Mouse (Mus musculus) myocyte (in vitro differentiated cells): ENCODE data around the gene Fbrsl1. TPM values are rescaled to one million over a fixed set of nuclear protein-coding genes. Genes with fewer than 3 reads are reported as not detected.

Experiments used
- H3K27me3 ChIP-seq: one replicate; pipeline ENCODE4 v1.6.1; 2011; ENCODE audit not compliant: control insufficient read depth, insufficient read depth, insufficient read length
- H3K36me3 ChIP-seq: one replicate; pipeline ENCODE4 v1.6.1; 2011; ENCODE audit not compliant: control insufficient read depth, insufficient read depth
- H3K4me2 ChIP-seq: one replicate; pipeline ENCODE4 v1.6.1; 2011; ENCODE audit warnings: low read depth, control low read depth
- H3K4me3 ChIP-seq: one replicate; pipeline ENCODE4 v1.5.1; 2011; ENCODE audit warnings: mild to moderate bottlenecking, control low read depth, moderate library complexity
- H3K79me2 ChIP-seq: one replicate; pipeline ENCODE4 v1.6.1; 2011; ENCODE audit not compliant: control insufficient read depth, insufficient read depth
- H3ac ChIP-seq: one replicate; pipeline ENCODE4 v1.6.1; 2011; ENCODE audit not compliant: control insufficient read depth, insufficient read length
- CEBPB ChIP-seq: IDR thresholded peaks from 2 replicates; pipeline ENCODE4 v1.6.1; 2011; ENCODE audit warnings: mild to moderate bottlenecking, moderate library complexity; ENCODE audit not compliant: poor library complexity, insufficient read depth, severe bottlenecking
- E2F4 ChIP-seq: IDR thresholded peaks from one replicate; pipeline ENCODE4 v1.6.1; 2011; ENCODE audit warnings: mild to moderate bottlenecking, control low read depth, moderate library complexity; ENCODE audit not compliant: insufficient read depth
- MAX ChIP-seq: IDR thresholded peaks from one replicate; pipeline ENCODE4 v1.6.1; 2011; ENCODE audit warnings: low read depth, mild to moderate bottlenecking, control low read depth
- MYOD1 ChIP-seq, 3 experiments: IDR thresholded peaks; one replicate each; pipeline ENCODE4 v1.6.1; 2011; ENCODE audit warnings: control low read depth in 2 of 3, low read depth in 2 of 3, mild to moderate bottlenecking in 2 of 3, moderate library complexity in 1 of 3; ENCODE audit not compliant: insufficient read length in 2 of 3, control insufficient read depth in 1 of 3
- MYOG ChIP-seq, 3 experiments: IDR thresholded peaks; one replicate each; pipeline ENCODE4 v1.6.1; 2011; ENCODE audit warnings: control low read depth in 2 of 3, low read depth in 2 of 3, mild to moderate bottlenecking in 2 of 3; ENCODE audit not compliant: insufficient read length in 2 of 3, control insufficient read depth in 1 of 3, insufficient read depth in 1 of 3
- POLR2A ChIP-seq: IDR thresholded peaks from one replicate; pipeline ENCODE4 v1.6.1; 2011; ENCODE audit warnings: low read depth, mild to moderate bottlenecking, control low read depth, moderate library complexity; ENCODE audit not compliant: insufficient read length
- POLR2AphosphoS2 ChIP-seq: IDR thresholded peaks from one replicate; pipeline ENCODE4 v1.6.1; 2011; ENCODE audit warnings: low read depth, control low read depth; ENCODE audit not compliant: insufficient read length
- REST ChIP-seq: IDR thresholded peaks from one replicate; pipeline ENCODE4 v1.6.1; 2011; ENCODE audit warnings: mild to moderate bottlenecking, control low read depth, moderate library complexity; ENCODE audit not compliant: insufficient read depth, insufficient read length
- SRF ChIP-seq: IDR thresholded peaks from one replicate; pipeline ENCODE4 v1.6.1; 2011; ENCODE audit warnings: low read depth; ENCODE audit not compliant: control insufficient read depth, insufficient read length
- TCF12 ChIP-seq: IDR thresholded peaks from one replicate; pipeline ENCODE4 v1.6.1; 2011; ENCODE audit warnings: mild to moderate bottlenecking, control low read depth; ENCODE audit not compliant: poor library complexity, insufficient read depth, severe bottlenecking
- TCF3 ChIP-seq: IDR thresholded peaks from one replicate; pipeline ENCODE4 v1.6.1; 2011; ENCODE audit warnings: low read depth, control low read depth; ENCODE audit not compliant: insufficient read length
- USF1 ChIP-seq: IDR thresholded peaks from one replicate; pipeline ENCODE4 v1.6.1; 2011; ENCODE audit warnings: low read depth, mild to moderate bottlenecking, control low read depth, moderate library complexity
- polyA plus RNA-seq: library from polyadenylated mRNA; unstranded; fragments of >200 nt; fragmentation: generic; extraction: Trizol; gene quantifications from one replicate; pipeline ENCODE4 v1.2.1, GENCODE M21; 2012; ENCODE audit warnings: missing spikeins

Fbrsl1 gene
- polyA plus RNA-seq: 19.0 TPM

GRCm38 (mm10) chr5:110448436-110449134 is at the start of gene Fbrsl1:
Gene Fbrsl1 (minus strand): TSS chr5:110448503.
- H3K27me3 ChIP-seq: no peaks in the 10 kb centered on the region
- peak within 1 kb of the TSS; percentile 96 for H3K4me2 ChIP-seq
- TF ChIP-seq POLR2AphosphoS2 (peak; percentile 92), REST (no peak), CEBPB (no peak), SRF (no peak), TCF3 (no peak), USF1 (no peak), E2F4 (no peak), MYOD1 (IDR thresholded peaks at IDR 0.05; ENCODE audit: control insufficient read depth in 1 of 3, insufficient read length in 2 of 3, low read depth in 2 of 3) (no peak), MAX (no peak), POLR2A (peak; percentile 97), MYOG (IDR thresholded peaks at IDR 0.05; ENCODE audit: control insufficient read depth in 1 of 3, insufficient read depth in 1 of 3, insufficient read length in 2 of 3, low read depth in 2 of 3) (peak in 1 of 3 experiments; percentile 8), TCF12 (no peak)
- H3K79me2 ChIP-seq: peaks cover 41% of the 10 kb centered on the region
- H3ac ChIP-seq: peak within 1 kb of the TSS; percentile 71
- no peaks in the 10 kb centered on the region for H3K36me3 ChIP-seq
- peak within 1 kb of the TSS; percentile 51 for H3K4me3 ChIP-seq

GRCm38 (mm10) chr5:110498071-110498470 is 49.8 kb upstream of the Fbrsl1 start:
- Histone ChIP-seq H3K4me2 (no peak overlapping the region), H3K4me3 (no peak overlapping the region), H3ac (no peak overlapping the region), H3K79me2 (no peaks in the 10 kb centered on the region), H3K36me3 (no peaks in the 10 kb centered on the region), H3K27me3 (peaks cover 43% of the 10 kb centered on the region)
- TF ChIP-seq CEBPB (no peak), SRF (no peak), TCF3 (no peak), MYOD1 (IDR thresholded peaks at IDR 0.05; ENCODE audit: control insufficient read depth in 1 of 3, insufficient read length in 2 of 3, low read depth in 2 of 3) (no peak), POLR2AphosphoS2 (no peak), POLR2A (no peak), REST (no peak), USF1 (no peak), MAX (no peak), MYOG (IDR thresholded peaks at IDR 0.05; ENCODE audit: control insufficient read depth in 1 of 3, insufficient read depth in 1 of 3, insufficient read length in 2 of 3, low read depth in 2 of 3) (no peak), E2F4 (no peak)

- peaks cover 49% of the 10 kb centered on the region for H3K27me3 ChIP-seq
- TF ChIP-seq MYOD1 (IDR thresholded peaks at IDR 0.05; ENCODE audit: control insufficient read depth in 1 of 3, insufficient read length in 2 of 3, low read depth in 2 of 3): no peak
- no peak for TF ChIP-seq POLR2A
- TF ChIP-seq E2F4: no peak
- no peak for TF ChIP-seq POLR2AphosphoS2
- TF ChIP-seq MYOG (IDR thresholded peaks at IDR 0.05; ENCODE audit: control insufficient read depth in 1 of 3, insufficient read depth in 1 of 3, insufficient read length in 2 of 3, low read depth in 2 of 3): no peak
- no peak for TF ChIP-seq CEBPB
- no peak for TF ChIP-seq TCF12
- no peak for TF ChIP-seq MAX
- no peak for TF ChIP-seq SRF
- TF ChIP-seq USF1: no peak
- TF ChIP-seq REST: no peak
- TF ChIP-seq TCF3: no peak
- no peak overlapping the region for H3K4me3 ChIP-seq
- no peak overlapping the region for H3K4me2 ChIP-seq
- H3ac ChIP-seq: no peak overlapping the region
- no peaks in the 10 kb centered on the region for H3K79me2 ChIP-seq
- no peaks in the 10 kb centered on the region for H3K36me3 ChIP-seq
These were observed 49.3 kb upstream of the Fbrsl1 start for GRCm38 (mm10) chr5:110497556-110497955.

GRCm38 (mm10) chr5:110495051-110495450 is 46.7 kb upstream of the Fbrsl1 start:
- Histone ChIP-seq H3K79me2 (no peaks in the 10 kb centered on the region), H3ac (no peak overlapping the region), H3K36me3 (no peaks in the 10 kb centered on the region), H3K4me3 (no peak overlapping the region), H3K27me3 (peaks cover 37% of the 10 kb centered on the region), H3K4me2 (no peak overlapping the region)
- TF ChIP-seq POLR2A (no peak), MYOD1 (IDR thresholded peaks at IDR 0.05; ENCODE audit: control insufficient read depth in 1 of 3, insufficient read length in 2 of 3, low read depth in 2 of 3) (no peak), REST (no peak), TCF12 (no peak), E2F4 (no peak), CEBPB (no peak), POLR2AphosphoS2 (no peak), USF1 (no peak), MYOG (IDR thresholded peaks at IDR 0.05; ENCODE audit: control insufficient read depth in 1 of 3, insufficient read depth in 1 of 3, insufficient read length in 2 of 3, low read depth in 2 of 3) (no peak), TCF3 (no peak), MAX (no peak), SRF (no peak)

- no peak overlapping the region for H3ac ChIP-seq
- H3K27me3 ChIP-seq: peaks cover 37% of the 10 kb centered on the region
- no peak for TF ChIP-seq POLR2A
- TF ChIP-seq REST: no peak
- TF ChIP-seq SRF: no peak
- TF ChIP-seq CEBPB: no peak
- no peak for TF ChIP-seq POLR2AphosphoS2
- TF ChIP-seq TCF12: no peak
- TF ChIP-seq MYOD1 (IDR thresholded peaks at IDR 0.05; ENCODE audit: control insufficient read depth in 1 of 3, insufficient read length in 2 of 3, low read depth in 2 of 3): no peak
- no peak for TF ChIP-seq MYOG (IDR thresholded peaks at IDR 0.05; ENCODE audit: control insufficient read depth in 1 of 3, insufficient read depth in 1 of 3, insufficient read length in 2 of 3, low read depth in 2 of 3)
- TF ChIP-seq E2F4: no peak
- TF ChIP-seq TCF3: no peak
- no peak for TF ChIP-seq MAX
- no peak for TF ChIP-seq USF1
- H3K79me2 ChIP-seq: no peaks in the 10 kb centered on the region
- H3K36me3 ChIP-seq: no peaks in the 10 kb centered on the region
- no peak overlapping the region for H3K4me3 ChIP-seq
- H3K4me2 ChIP-seq: no peak overlapping the region
These were observed 46.1 kb upstream of the Fbrsl1 start for GRCm38 (mm10) chr5:110494396-110494795.
